Mouse (Mus musculus) MEL-GATA-1-ER (cell line): ENCODE results near the gene Tmem167.

Experiments used
- DNase-seq: peaks from one replicate; pipeline ENCODE4 v3.0.0-alpha.2; 2012; ENCODE audit warnings: low read depth; ENCODE audit errors: extremely low read depth

The Tmem167 gene

GRCm38 (mm10) chr13:90182262-90182661, 93.3 kb downstream of the Tmem167 start:
- no peak for DNase-seq

DNA sequence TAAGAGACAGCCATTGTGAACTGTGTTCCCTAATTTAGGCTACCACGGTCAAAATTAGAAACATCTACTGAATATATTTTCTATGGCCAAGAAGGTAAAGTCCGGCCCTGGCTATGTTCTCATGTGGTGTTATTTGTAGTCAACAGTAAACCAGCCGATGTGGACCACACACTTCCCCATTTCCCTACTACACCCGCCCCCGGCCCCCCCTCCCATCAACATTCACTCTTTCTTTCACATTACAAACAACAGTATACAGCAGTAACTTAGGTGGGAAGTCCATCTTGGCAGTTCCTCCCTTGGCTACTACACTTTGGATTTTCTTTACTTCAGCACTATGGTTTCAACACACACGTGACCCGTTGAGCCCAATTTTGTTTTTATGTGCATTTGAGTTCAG, 94.6 kb downstream of the Tmem167 start:
- DNase-seq: no peak

GRCm38 (mm10) chr13:90186694-90187093, 97.8 kb downstream of the Tmem167 start:
- no peak for DNase-seq

GRCm38 (mm10) chr13:90188021-90188420, 99.1 kb downstream of the Tmem167 start:
- no peak for DNase-seq

GRCm38 (mm10) chr13:90191794-90192193, 102.9 kb downstream of the Tmem167 start:
- no peak for DNase-seq
